Mouse (Mus musculus): ENCODE measurements around the gene Pax5. TPM values are rescaled to one million over a fixed set of nuclear protein-coding genes. Genes with fewer than 3 reads are reported as not detected.

The Pax5 gene
- polyA plus RNA-seq (2015; fragmentation: Illumina TruSeq; extraction: RNeasy Lipid Tissue Mini Kit (QIAGEN cat#74804); ENCODE audit: insufficient read depth, low read depth, low replicate concordance) = 0.72 TPM

GRCm38 (mm10) chr4:44709740-44710700 is at the start of gene Pax5:
Gene Pax5 (minus strand): TSS chr4:44710487.

GRCm38 (mm10) chr4:44755553-44756133 is 45.4 kb upstream of the Pax5 start, which contains the start of gene Zcchc7:
Gene Zcchc7 (plus strand): TSS chr4:44755877.

Other genes with a start within 250 kb of the Pax5 start
- 14.1 TPM for gene Zcchc7, start 45.4 kb upstream of the Pax5 start, polyA plus RNA-seq (2015; fragmentation: Illumina TruSeq; extraction: RNeasy Lipid Tissue Mini Kit (QIAGEN cat#74804); ENCODE audit: insufficient read depth, low read depth, low replicate concordance)

Data from pancreas, adult 10 weeks (tissue).